Comparison of ENCODE assay signal across 21 mouse cellular contexts in the genomic region with DNA sequence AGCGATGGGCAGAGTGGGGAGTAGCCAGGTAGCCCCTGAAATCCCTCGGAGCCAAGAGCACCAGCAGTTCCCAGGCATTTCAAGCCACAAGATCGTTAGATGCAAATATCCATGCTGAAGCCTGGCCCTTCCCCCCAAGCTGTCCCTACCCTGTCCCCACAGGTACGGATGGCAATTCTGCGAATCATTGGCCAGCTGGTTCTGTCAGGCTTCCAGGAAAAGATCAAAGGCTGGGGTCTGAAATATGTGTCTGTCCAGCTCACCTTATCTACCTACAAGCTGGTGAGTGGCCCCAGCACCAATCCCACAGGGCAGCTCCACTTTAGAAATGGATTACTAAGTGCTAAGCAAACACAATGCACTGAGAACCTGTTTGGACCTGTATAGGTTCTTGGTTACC. TPM values are rescaled to one million over a fixed set of nuclear protein-coding genes. Genes with fewer than 3 reads are reported as not detected.
DNase-seq lines count a peak whose midpoint lies in the region; ATAC-seq and TF ChIP-seq lines count a peak whose summit lies in the region.
"Had no signal": no experiment of that assay in that cellular context is flagged by ENCODE, and none has a peak within 500 bp of the region (broad histone marks: within the 10 kb centered on the region; RNA-seq: fewer than 3 reads in every experiment).

No protein-coding gene starts in this region.

- no peak for TF ChIP-seq CTCF in liver, postnatal 0 days (IDR thresholded peaks at IDR 0.05; ENCODE audit: low read depth)

- no peak for TF ChIP-seq EP300 in liver, postnatal 0 days (IDR thresholded peaks at IDR 0.05; ENCODE audit: low read depth)

- H3K4me2 ChIP-seq in liver, postnatal 0 days (ENCODE audit: low read depth, low read length) = no peak overlapping the region
- no peak overlapping the region for H3K4me2 ChIP-seq in liver, embryonic 12.5 days
- no peak overlapping the region for H3K4me2 ChIP-seq in stomach, embryonic 14.5 days (replicated peaks; ENCODE audit: low read depth, low read length)
- H3K4me2 ChIP-seq: embryonic facial prominence, embryonic 12.5 days; forebrain, embryonic 15.5 days; heart, embryonic 11.5 days; heart, embryonic 15.5 days; hindbrain, embryonic 13.5 days had no signal

- H3K4me3 ChIP-seq in liver, postnatal 0 days (ENCODE audit: low read depth, low read length) = no peak overlapping the region
- H3K4me3 ChIP-seq in liver, embryonic 12.5 days = no peak overlapping the region
- no peak overlapping the region for H3K4me3 ChIP-seq in stomach, embryonic 14.5 days (ENCODE audit: low read depth, low read length)
- H3K4me3 ChIP-seq: embryonic facial prominence, embryonic 12.5 days; forebrain, embryonic 15.5 days; heart, adult 2 months; heart, embryonic 15.5 days; hindbrain, embryonic 13.5 days had no signal

- DNase-seq in liver, postnatal 0 days = peak; percentile 76
- DNase-seq in urinary bladder, adult 2 months (ENCODE audit: low spot score) = peak; percentile 57
- DNase-seq in urinary bladder, postnatal 36 days (ENCODE audit: low spot score in 2 of 2) = no peak
- no peak for DNase-seq in layer of hippocampus, adult 9-11 months
- no peak for DNase-seq in right cerebral cortex, postnatal 36 days (ENCODE audit: low spot score in 2 of 2)
- DNase-seq: adrenal gland, adult 8-10 months; adrenal gland, postnatal 36 days; cerebellum, adult 11 months; cerebellum, adult 8-10 months; cerebellum, postnatal 14 days; gastrocnemius, postnatal 14 days; heart, adult 2 months; heart, postnatal 14 days had no signal

- no peaks in the 10 kb centered on the region for H3K27me3 ChIP-seq in liver, postnatal 0 days (ENCODE audit: insufficient read depth, low read length)
- no peaks in the 10 kb centered on the region for H3K27me3 ChIP-seq in liver, embryonic 12.5 days (replicated peaks)
- no peaks in the 10 kb centered on the region for H3K27me3 ChIP-seq in stomach, embryonic 14.5 days (ENCODE audit: control insufficient read depth, insufficient read depth, low read length)
- H3K27me3 ChIP-seq: embryonic facial prominence, embryonic 12.5 days; forebrain, embryonic 15.5 days; heart, embryonic 15.5 days; hindbrain, embryonic 13.5 days had no signal

- peaks cover 35% of the 10 kb centered on the region for H3K9me3 ChIP-seq in liver, postnatal 0 days (ENCODE audit: low read length)
- peaks cover 88% of the 10 kb centered on the region for H3K9me3 ChIP-seq in liver, embryonic 12.5 days (replicated peaks)
- H3K9me3 ChIP-seq in stomach, embryonic 14.5 days (ENCODE audit: control insufficient read depth, low read depth, low read length) = peaks cover 84% of the 10 kb centered on the region

- H3K4me1 ChIP-seq in liver, postnatal 0 days (ENCODE audit: insufficient read depth) = no peaks in the 10 kb centered on the region; the same call in 1 of the 2 replicates
- H3K4me1 ChIP-seq in liver, embryonic 12.5 days = no peaks in the 10 kb centered on the region
- no peaks in the 10 kb centered on the region for H3K4me1 ChIP-seq in stomach, embryonic 14.5 days (ENCODE audit: control insufficient read depth, insufficient read depth, low read length)
- H3K4me1 ChIP-seq: embryonic facial prominence, embryonic 12.5 days; forebrain, embryonic 15.5 days; heart, embryonic 15.5 days; hindbrain, embryonic 13.5 days had no signal

- peak; percentile 70 for ATAC-seq in liver, postnatal 0 days
- no peak for ATAC-seq in liver, embryonic 12.5 days
- ATAC-seq in stomach, embryonic 14.5 days (ENCODE audit: insufficient number of reproducible peaks, insufficient read depth, low FRiP score, low read depth) = peak; percentile 2; the same call in 1 of the 2 replicates
- ATAC-seq: forebrain, embryonic 15.5 days had no signal

- H3K9ac ChIP-seq in liver, postnatal 0 days (replicated peaks) = no peak overlapping the region
- no peak overlapping the region for H3K9ac ChIP-seq in liver, embryonic 12.5 days
- H3K9ac ChIP-seq in stomach, embryonic 14.5 days (replicated peaks; ENCODE audit: low read depth, low read length) = no peak overlapping the region
- H3K9ac ChIP-seq: embryonic facial prominence, embryonic 12.5 days; forebrain, embryonic 15.5 days; heart, embryonic 15.5 days; hindbrain, embryonic 13.5 days had no signal

- H3K36me3 ChIP-seq in liver, postnatal 0 days (replicated peaks; ENCODE audit: insufficient read depth, low read length) = no peaks in the 10 kb centered on the region
- no peaks in the 10 kb centered on the region for H3K36me3 ChIP-seq in liver, embryonic 12.5 days
- no peaks in the 10 kb centered on the region for H3K36me3 ChIP-seq in stomach, embryonic 14.5 days (ENCODE audit: control insufficient read depth, insufficient read depth, low read length)
- H3K36me3 ChIP-seq: embryonic facial prominence, embryonic 12.5 days; forebrain, embryonic 15.5 days; heart, embryonic 15.5 days; hindbrain, embryonic 13.5 days had no signal

- no peak overlapping the region for H3K27ac ChIP-seq in liver, postnatal 0 days (ENCODE audit: low read depth)
- H3K27ac ChIP-seq in liver, embryonic 12.5 days = no peak overlapping the region
- no peak overlapping the region for H3K27ac ChIP-seq in stomach, embryonic 14.5 days (ENCODE audit: low read length)
- H3K27ac ChIP-seq: embryonic facial prominence, embryonic 12.5 days; forebrain, embryonic 15.5 days; heart, adult 2 months; heart, embryonic 15.5 days; hindbrain, embryonic 13.5 days had no signal

- 63% methylated on average over 5 of the region's 5 CpGs for WGBS in liver, postnatal 0 days (ENCODE audit: insufficient replicate concordance)
- WGBS in liver, embryonic 12.5 days (ENCODE audit: insufficient replicate concordance) = 63% methylated on average over 5 of the region's 5 CpGs
- WGBS in stomach, embryonic 14.5 days = 74% methylated on average over 5 of the region's 5 CpGs

RNA-seq across cellular contexts. Expression of gene Mroh2a, which starts 10.5 kb away (rescaled TPM):
- 0.61 and 0.66 TPM in 2 replicates for polyA plus RNA-seq in liver, postnatal 0 days (2015; fragmentation: Nextera tagmentation; extraction: Ambion mirVana)
- 0.46 and 0.61 TPM in 2 replicates for polyA plus RNA-seq in liver, embryonic 12.5 days (2016; fragmentation: Nextera tagmentation; extraction: Ambion mirVana)
- 0.24 and 0.29 TPM in 2 replicates for polyA plus RNA-seq in urinary bladder, adult 2 months (2012; rRNA removed)
- polyA plus RNA-seq in stomach, embryonic 14.5 days (2014; fragmentation: Nextera tagmentation; extraction: Ambion mirVana) = 1.7 and 1.9 TPM in 2 replicates

RNA-seq across cellular contexts. Expression of gene Ugt1a1, which starts 25.6 kb away (rescaled TPM):
- 412 and 437 TPM in 2 replicates for polyA plus RNA-seq in liver, postnatal 0 days (2015; fragmentation: Nextera tagmentation; extraction: Ambion mirVana)
- polyA plus RNA-seq in liver, embryonic 12.5 days (2016; fragmentation: Nextera tagmentation; extraction: Ambion mirVana) = not detected in 2 replicates
- polyA plus RNA-seq in urinary bladder, adult 2 months (2012; rRNA removed) = 9.0 and 11.0 TPM in 2 replicates
- polyA plus RNA-seq in stomach, embryonic 14.5 days (2014; fragmentation: Nextera tagmentation; extraction: Ambion mirVana) = 0.33 and 1.3 TPM in 2 replicates
- polyA plus RNA-seq: embryonic facial prominence, embryonic 12.5 days; forebrain, embryonic 11.5 days; forebrain, embryonic 15.5 days; heart, adult 2 months; heart, embryonic 11.5 days; heart, embryonic 15.5 days; hindbrain, embryonic 13.5 days had no signal

RNA-seq across cellular contexts. Expression of gene Dnajb3, which starts 31.7 kb away (rescaled TPM):
- polyA plus RNA-seq in liver, postnatal 0 days (2015; fragmentation: Nextera tagmentation; extraction: Ambion mirVana) = 7.1 and 7.8 TPM in 2 replicates
- polyA plus RNA-seq in liver, embryonic 12.5 days (2016; fragmentation: Nextera tagmentation; extraction: Ambion mirVana) = 11.9 and 13.8 TPM in 2 replicates
- 1.3 and 1.7 TPM in 2 replicates for polyA plus RNA-seq in urinary bladder, adult 2 months (2012; rRNA removed)
- 8.7 and 9.4 TPM in 2 replicates for polyA plus RNA-seq in stomach, embryonic 14.5 days (2014; fragmentation: Nextera tagmentation; extraction: Ambion mirVana)

RNA-seq across cellular contexts. Expression of gene Ugt1a2, which starts 36.9 kb away (rescaled TPM):
- not detected in 2 replicates for polyA plus RNA-seq in liver, postnatal 0 days (2015; fragmentation: Nextera tagmentation; extraction: Ambion mirVana)
- not detected in 2 replicates for polyA plus RNA-seq in liver, embryonic 12.5 days (2016; fragmentation: Nextera tagmentation; extraction: Ambion mirVana)
- polyA plus RNA-seq in urinary bladder, adult 2 months (2012; rRNA removed) = 0.77 and 1.6 TPM in 2 replicates
- polyA plus RNA-seq in stomach, embryonic 14.5 days (2014; fragmentation: Nextera tagmentation; extraction: Ambion mirVana) = 0.28 and 0.69 TPM in 2 replicates
- polyA plus RNA-seq: embryonic facial prominence, embryonic 12.5 days; forebrain, embryonic 11.5 days; forebrain, embryonic 15.5 days; heart, adult 2 months; heart, embryonic 11.5 days; heart, embryonic 15.5 days; hindbrain, embryonic 13.5 days had no signal

RNA-seq across cellular contexts. Expression of gene Hjurp, which starts 40.1 kb away (rescaled TPM):
- polyA plus RNA-seq in liver, postnatal 0 days (2015; fragmentation: Nextera tagmentation; extraction: Ambion mirVana) = 31.4 and 37.0 TPM in 2 replicates
- polyA plus RNA-seq in liver, embryonic 12.5 days (2016; fragmentation: Nextera tagmentation; extraction: Ambion mirVana) = 104 and 106 TPM in 2 replicates
- 62.9 and 67.6 TPM in 2 replicates for polyA plus RNA-seq in urinary bladder, adult 2 months (2012; rRNA removed)
- polyA plus RNA-seq in stomach, embryonic 14.5 days (2014; fragmentation: Nextera tagmentation; extraction: Ambion mirVana) = 202 and 211 TPM in 2 replicates

Comparison
In these comparisons a context has a peak if more than half of its experiments do, and no peak if none do; other contexts are left out.
1. DNase-seq: peak in liver, postnatal 0 days (single experiment) and urinary bladder, adult 2 months (single experiment); none in urinary bladder, postnatal 36 days (0 of 2), layer of hippocampus, adult 9-11 months (single experiment) and right cerebral cortex, postnatal 36 days (0 of 2).
2. RNA of gene Ugt1a1, which starts 25.6 kb away (polyA plus RNA-seq): 412 to 437 TPM in liver, postnatal 0 days; 9.0 to 11.0 TPM in urinary bladder, adult 2 months, 0.33 to 1.3 TPM in stomach, embryonic 14.5 days and not detected in liver, embryonic 12.5 days; every median in the first group is over 10 times any median in the second.